In genomic region chr11:116732536-116732935, GRCm38 (mm10) we compare ENCODE assay signal across 28 mouse cellular contexts. TPM values are rescaled to one million over a fixed set of nuclear protein-coding genes. Genes with fewer than 3 reads are reported as not detected.
DNase-seq lines count a peak whose midpoint lies in the region; TF ChIP-seq lines count a peak whose summit lies in the region.
"Had no signal": no experiment of that assay in that cellular context is flagged by ENCODE, and none has a peak within 500 bp of the region (broad histone marks: within the 10 kb centered on the region; RNA-seq: fewer than 3 reads in every experiment).

No protein-coding gene starts in this region.

- H3K27me3 ChIP-seq in kidney, adult 2 months (replicated peaks; ENCODE audit: control insufficient read depth, insufficient read depth, low read length) = no peaks in the 10 kb centered on the region
- H3K27me3 ChIP-seq: embryonic facial prominence, embryonic 15.5 days; heart, embryonic 15.5 days; hindbrain, embryonic 13.5 days; Patski had no signal

- TF ChIP-seq POLR2A in kidney, adult 2 months (IDR thresholded peaks at IDR 0.05; ENCODE audit: low read depth, low read length) = no peak

- no peaks in the 10 kb centered on the region for H3K4me1 ChIP-seq in kidney, adult 2 months (ENCODE audit: control insufficient read depth, insufficient read depth, low read length)
- H3K4me1 ChIP-seq: embryonic facial prominence, embryonic 15.5 days; forebrain, embryonic 10.5 days; heart, embryonic 15.5 days; hindbrain, embryonic 13.5 days had no signal

- DNase-seq in kidney, adult 2 months = peak; percentile 24
- DNase-seq in kidney, postnatal 14 days = no peak
- DNase-seq in lung, postnatal 10 days = peak; percentile 19
- DNase-seq in lung, postnatal 14 days = no peak
- DNase-seq in Muller cell, postnatal 12 days (ENCODE audit: inconsistent ontology term) = peak; percentile 13
- no peak for DNase-seq in cerebellum, adult 18-20 months
- DNase-seq in adrenal gland, adult 8-10 months = no peak
- DNase-seq: adrenal gland, adult 2 months; adrenal gland, postnatal 36 days; cerebellum, adult 8-10 months; cerebellum, postnatal 14 days; embryo, embryonic 11 days; gastrocnemius, postnatal 36 days; heart, adult 11 months; heart, postnatal 14 days had no signal

- no peak overlapping the region for H3K4me3 ChIP-seq in kidney, adult 2 months (ENCODE audit: insufficient read depth, low read depth, low read length)
- H3K4me3 ChIP-seq: embryonic facial prominence, embryonic 15.5 days; erythroblast, embryonic 14.5 days; forebrain, embryonic 10.5 days; heart, embryonic 15.5 days; hindbrain, embryonic 13.5 days had no signal

- no peak overlapping the region for H3K27ac ChIP-seq in kidney, adult 2 months (ENCODE audit: insufficient read depth, low read depth, low read length)
- H3K27ac ChIP-seq: embryonic facial prominence, embryonic 15.5 days; forebrain, embryonic 10.5 days; heart, embryonic 15.5 days; hindbrain, embryonic 13.5 days; hindbrain, postnatal 0 days had no signal

- no peaks in the 10 kb centered on the region for H3K36me3 ChIP-seq in kidney, adult 2 months (ENCODE audit: control insufficient read depth, insufficient read depth, low read length)
- H3K36me3 ChIP-seq: embryonic facial prominence, embryonic 15.5 days; forebrain, embryonic 10.5 days; heart, embryonic 15.5 days; hindbrain, embryonic 13.5 days had no signal

- no peak for TF ChIP-seq CTCF in kidney, adult 2 months (conservative IDR thresholded peaks at IDR 0.05; ENCODE audit: insufficient read depth, insufficient read length, low read depth, low read length)

- 70% methylated on average over 4 of the region's 4 CpGs for WGBS in kidney, adult 2 months

RNA-seq across cellular contexts. Expression of gene St6galnac1, which starts 42.8 kb away (rescaled TPM):
- polyA plus RNA-seq in kidney, adult 2 months (2012; rRNA removed) = 0.69 and 1.1 TPM in 2 replicates
- under 1 TPM in 3 of 4 experiments, not detected in 1; 0.17 to 0.99 (median 0.19) TPM for total RNA-seq in adrenal gland, adult 8-10 months (2022)
- total RNA-seq: common myeloid progenitor, adult 5-6 weeks; ES-E14; gastrocnemius, adult 8-10 months; gastrocnemius, postnatal 36 days; heart, postnatal 14 days; hematopoietic stem cell, adult 5-6 weeks; hindbrain, postnatal 0 days had no signal
- polyA plus RNA-seq: embryonic facial prominence, embryonic 11.5 days; embryonic facial prominence, embryonic 15.5 days; erythroblast, embryonic 14.5 days; forebrain, embryonic 10.5 days; forebrain, embryonic 14.5 days; heart, embryonic 15.5 days; hindbrain, embryonic 13.5 days; hindbrain, postnatal 0 days; Patski had no signal

Comparison
In these comparisons a context has a peak if more than half of its experiments do, and no peak if none do; other contexts are left out.
1. DNase-seq: peak in kidney, adult 2 months (single experiment), lung, postnatal 10 days (single experiment) and Muller cell, postnatal 12 days (single experiment); none in kidney, postnatal 14 days (single experiment), lung, postnatal 14 days (single experiment), cerebellum, adult 18-20 months (0 of 2) and adrenal gland, adult 8-10 months (single experiment).